Mouse (Mus musculus): ENCODE measurements around the gene 9430097D07Rik.
A peak's percentile ranks its signal among the peaks of the same experiment; 100 is the strongest.

9430097D07Rik gene

GRCm38 (mm10) chr2:32556019-32556418 is 19.5 kb downstream of the 9430097D07Rik start:
- DNase-seq = no peak

DNA sequence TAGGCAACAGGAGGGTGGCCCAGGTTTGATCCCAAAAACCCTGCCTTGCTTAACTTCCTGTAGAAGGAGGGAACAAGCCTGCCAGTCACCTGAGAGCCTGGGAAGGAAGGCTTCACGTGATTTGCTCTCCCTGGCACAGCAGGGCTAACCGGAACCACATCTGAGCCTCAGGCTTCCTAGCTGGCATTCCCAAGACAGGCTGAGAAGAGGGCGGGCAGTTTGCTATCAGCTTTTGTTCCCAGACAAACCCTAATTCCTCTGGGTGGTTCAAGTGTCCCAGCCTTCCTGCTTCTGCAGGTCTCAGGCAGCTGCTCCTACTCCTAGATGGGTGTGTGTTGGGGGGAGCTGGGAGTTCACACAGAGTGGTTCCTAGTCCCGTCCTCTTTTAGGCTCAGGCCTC is 20.0 kb downstream of the 9430097D07Rik start:
- DNase-seq = no peak

DNA sequence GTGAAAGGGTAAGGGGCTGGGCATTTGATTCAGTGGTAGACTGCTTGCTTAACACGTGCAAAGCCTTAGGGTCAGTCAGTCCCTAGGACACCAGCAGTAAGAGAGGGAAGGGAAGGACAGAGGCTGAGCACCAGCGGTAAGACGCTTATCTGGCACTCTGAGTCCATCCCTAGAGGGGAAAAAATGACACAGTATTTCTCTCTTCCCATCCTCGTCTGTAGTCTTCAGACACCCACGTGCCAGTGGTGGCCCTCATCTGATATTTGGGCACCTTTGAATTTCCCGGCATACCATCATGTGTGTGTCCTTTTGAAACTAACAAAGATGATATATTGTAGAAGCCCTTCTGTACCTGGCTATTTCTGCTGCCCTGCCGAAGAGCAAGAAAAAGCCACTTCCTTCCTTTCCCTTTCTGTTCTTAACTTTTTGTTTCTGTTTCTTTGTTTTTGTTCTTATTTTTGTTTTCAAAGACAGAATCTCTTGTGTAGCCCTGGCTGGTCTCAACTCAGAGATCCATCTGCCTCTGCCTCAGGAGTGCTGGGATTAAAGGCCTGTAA is 21.8 kb downstream of the 9430097D07Rik start:
- no peak for DNase-seq

- DNase-seq = no peak
Measured at GRCm38 (mm10) chr2:32551236-32551635, 24.2 kb downstream of the 9430097D07Rik start.

DNA sequence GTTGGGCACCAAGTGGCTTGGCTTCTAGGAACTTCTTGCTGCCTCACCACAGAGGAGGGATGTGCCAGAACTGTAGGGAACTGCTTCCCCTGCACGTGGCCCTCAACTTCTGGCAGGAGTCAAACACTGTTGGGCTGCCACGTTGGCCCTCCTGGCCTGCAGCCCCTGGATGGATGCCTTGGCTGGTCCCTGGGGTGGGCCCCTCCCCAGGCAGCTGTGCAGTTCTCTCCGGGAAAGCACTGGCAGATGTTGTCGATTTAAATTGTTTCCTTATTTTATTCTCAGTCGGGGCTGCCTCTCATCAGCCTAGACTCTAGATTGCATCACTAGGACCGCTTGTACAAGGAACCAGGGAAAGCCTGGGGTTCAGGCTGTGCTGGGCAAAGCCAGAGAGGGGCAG is 25.7 kb downstream of the 9430097D07Rik start:
- no peak for DNase-seq

GRCm38 (mm10) chr2:32549171-32549570 is 26.3 kb downstream of the 9430097D07Rik start:
- no peak for DNase-seq

DNA sequence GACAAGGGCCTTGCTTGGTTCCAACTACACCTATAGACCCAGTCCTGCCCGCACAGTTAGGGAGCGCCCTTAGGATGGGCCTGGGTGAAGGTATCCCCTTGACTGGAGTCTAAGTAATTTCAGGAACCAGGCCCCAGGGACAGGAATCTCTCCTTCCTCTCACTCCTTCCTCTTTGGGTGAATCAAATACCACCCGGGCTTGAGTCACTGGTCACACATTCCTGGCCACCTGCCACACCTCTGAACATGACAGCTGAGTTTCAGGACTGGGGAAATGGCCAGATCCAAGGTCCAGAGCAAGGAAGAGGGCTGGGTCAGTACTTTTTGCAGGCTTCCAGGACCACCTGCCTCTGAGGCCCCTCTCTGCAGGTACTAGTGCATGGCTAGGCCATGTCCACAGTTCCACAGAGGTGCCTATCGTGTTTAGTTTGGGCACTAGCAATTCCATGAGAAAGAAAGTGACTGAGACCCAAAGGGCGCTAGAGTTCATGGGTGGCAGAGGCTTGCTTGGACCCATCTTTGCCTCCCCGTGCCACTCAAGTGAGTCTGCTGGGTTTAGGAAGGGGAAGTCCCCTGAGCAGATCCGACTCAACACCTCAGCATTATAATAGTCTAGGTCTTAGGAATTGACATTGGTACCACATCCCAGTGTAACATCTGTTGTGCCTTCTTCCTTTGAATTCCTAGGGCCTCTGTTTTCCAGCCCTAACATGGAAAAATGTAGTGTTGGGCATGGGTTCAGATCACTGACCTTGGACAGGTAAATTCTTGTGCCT is 27.3 kb downstream of the 9430097D07Rik start:
- no peak for DNase-seq

- no peak for DNase-seq
Measured at GRCm38 (mm10) chr2:32547380-32547779, 28.1 kb downstream of the 9430097D07Rik start.

DNA sequence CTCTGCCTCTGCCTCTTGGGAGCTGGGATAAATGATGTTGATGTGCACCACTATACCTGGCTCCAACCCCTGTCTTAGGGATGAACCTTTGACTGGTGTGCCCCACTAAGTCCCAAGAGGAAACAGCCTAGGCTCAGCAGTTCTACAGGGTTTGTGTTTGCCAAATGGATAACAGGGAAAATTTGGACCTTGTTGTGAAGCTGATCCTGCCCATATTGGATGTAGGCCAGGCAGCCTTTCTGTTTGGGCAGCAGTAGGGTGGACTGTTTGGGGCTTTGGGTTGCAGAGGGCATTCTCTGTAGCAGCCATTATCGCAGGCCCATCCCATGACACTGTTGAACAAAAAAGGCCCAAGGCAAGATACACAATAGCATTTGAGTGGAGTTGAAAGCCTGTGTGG is 28.5 kb downstream of the 9430097D07Rik start:
- no peak for DNase-seq

- DNase-seq = no peak
Measured at GRCm38 (mm10) chr2:32543031-32543449, 32.4 kb downstream of the 9430097D07Rik start.

DNA sequence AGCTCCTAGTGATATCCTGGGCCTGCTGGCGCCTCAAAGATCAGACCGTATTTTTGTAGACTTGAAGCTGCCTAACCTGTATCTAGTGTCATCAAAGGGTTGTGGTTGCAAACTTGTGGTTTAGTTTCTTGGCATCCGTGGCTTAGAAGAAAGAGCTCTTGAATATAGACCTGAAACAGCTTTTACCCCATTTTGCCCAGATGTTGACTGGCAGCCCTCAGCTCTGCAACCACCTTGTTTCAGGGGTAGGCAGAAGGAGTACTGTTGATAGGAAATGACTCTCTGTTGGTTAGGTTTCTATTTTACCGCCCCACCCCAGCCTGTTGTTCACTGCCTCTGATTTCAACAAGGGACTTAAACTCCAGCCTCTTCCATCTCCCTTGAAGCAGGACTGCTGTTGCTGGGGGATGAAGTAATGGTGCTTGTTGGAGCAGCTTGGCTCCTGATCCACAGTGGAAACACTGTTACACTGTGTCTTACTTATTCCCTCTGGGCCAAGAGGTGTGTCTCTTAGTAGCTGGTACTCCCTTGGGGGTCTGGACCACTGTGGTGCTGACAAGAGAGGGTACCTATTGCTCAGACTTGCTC is 33.4 kb downstream of the 9430097D07Rik start:
- peak; percentile 61 to 83 for DNase-seq

GRCm38 (mm10) chr2:32541333-32541908 is 34.1 kb downstream of the 9430097D07Rik start:
- no peak for DNase-seq

- no peak for DNase-seq
Measured at GRCm38 (mm10) chr2:32539452-32539981, 36.0 kb downstream of the 9430097D07Rik start.

- no peak for DNase-seq
Measured at GRCm38 (mm10) chr2:32538461-32538860, 37.0 kb downstream of the 9430097D07Rik start.

GRCm38 (mm10) chr2:32537941-32538340 is 37.5 kb downstream of the 9430097D07Rik start:
- no peak for DNase-seq

DNA sequence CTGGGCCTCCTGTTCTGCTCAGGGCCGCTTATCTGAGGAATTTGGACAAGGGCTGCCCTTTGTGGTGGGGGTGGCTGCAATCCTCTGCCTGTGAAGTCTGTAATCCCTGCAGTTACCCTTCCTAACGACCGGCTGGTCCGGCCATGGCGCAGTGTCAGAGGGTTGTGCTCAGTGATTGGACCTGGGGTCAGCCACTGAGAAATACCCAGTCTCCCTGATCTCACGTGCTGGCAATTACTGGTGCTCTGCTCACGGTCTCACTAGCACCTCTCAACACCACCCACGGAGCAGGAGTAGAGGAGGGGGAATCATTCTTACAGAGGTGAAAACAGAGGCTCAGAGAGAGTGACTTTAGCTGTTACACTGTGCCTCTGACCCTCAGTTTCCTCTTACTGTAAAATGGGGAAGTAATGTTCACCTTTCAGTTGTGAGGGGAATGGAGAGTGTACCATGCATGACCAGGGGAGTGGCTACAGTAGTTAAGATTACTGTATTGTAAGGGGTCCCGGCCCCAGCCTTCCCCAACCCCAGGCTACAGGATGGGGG is 38.1 kb downstream of the 9430097D07Rik start:
- peak in 1 of 2 experiments; percentile 17 for DNase-seq

- peak in 1 of 2 experiments; percentile 19 for DNase-seq
Measured at GRCm38 (mm10) chr2:32536634-32537359, 38.7 kb downstream of the 9430097D07Rik start.

DNA sequence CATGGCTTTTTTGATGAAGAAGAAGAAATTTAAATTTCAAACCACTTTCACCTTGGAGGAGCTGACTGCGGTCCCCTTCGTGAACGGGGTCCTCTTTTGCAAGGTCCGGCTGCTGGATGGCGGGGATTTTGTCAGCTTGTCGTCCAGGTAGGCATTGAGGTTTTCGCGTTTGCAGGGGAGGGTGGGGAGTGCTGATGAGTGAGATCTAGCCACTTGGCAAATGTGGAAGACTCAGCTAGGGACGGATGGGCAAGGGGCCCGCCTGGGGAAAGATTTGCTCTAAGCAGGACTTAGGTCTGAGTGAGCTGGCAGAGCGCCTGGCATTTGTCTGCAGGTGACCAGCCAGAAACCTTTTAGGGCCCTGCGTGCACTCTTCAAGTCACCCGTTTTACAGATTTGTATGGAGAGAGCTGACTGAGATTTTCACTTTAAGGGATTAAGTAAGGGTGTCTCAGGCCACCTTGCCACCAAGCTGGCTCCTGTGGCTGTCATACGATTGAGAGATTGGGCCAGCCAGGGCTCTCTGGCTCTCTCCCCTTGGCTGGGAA is 39.3 kb downstream of the 9430097D07Rik start:
- DNase-seq = peak in 1 of 2 experiments; percentile 27

DNA sequence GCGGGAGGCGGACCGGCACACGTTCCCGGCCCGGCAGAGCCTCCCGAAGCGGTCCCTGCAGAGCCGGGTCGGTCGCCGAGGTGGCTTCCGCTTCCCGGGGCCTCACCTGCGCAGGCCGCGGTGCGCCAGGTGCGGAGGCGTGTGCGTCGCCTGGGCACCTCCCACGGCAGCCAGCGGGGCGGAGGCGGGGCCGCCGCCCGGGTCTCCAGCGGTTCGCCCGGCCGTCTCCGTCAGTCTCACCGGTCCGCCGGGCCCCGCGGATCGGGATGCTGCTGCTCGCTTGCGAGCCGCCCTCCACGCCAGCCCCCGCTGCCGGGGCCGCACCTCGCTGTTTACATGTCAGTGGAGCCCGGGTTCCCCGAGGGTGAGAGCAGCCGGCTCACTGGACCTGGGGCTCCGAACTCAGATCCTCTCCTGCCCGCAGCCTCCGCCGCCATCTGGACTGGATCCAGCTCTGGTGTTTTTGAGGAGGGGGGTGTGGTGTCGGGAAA is 39.9 kb downstream of the 9430097D07Rik start:
- no peak for DNase-seq

- DNase-seq = peak; percentile 98
Measured at GRCm38 (mm10) chr2:32534733-32535471, 40.6 kb downstream of the 9430097D07Rik start, which contains the start of gene Fam102a. Fam102a (plus strand) TSS chr2:32535332.

All from thymus, adult 18-20 months (tissue).